Mouse (Mus musculus) lung, postnatal 10 days (tissue): ENCODE results near the gene Rangap1.

Experiments
- DNase-seq: peaks from one replicate; pipeline ENCODE4 v3.0.0; 2021

Gene Rangap1

GRCm38 (mm10) chr15:81693967-81694881, 51.1 kb downstream of the Rangap1 start:
- peak; percentile 89 for DNase-seq

- no peak for DNase-seq
Measured at GRCm38 (mm10) chr15:81693366-81693966, 51.9 kb downstream of the Rangap1 start.

GRCm38 (mm10) chr15:81680301-81680805, 65.0 kb downstream of the Rangap1 start:
- DNase-seq = no peak

DNA sequence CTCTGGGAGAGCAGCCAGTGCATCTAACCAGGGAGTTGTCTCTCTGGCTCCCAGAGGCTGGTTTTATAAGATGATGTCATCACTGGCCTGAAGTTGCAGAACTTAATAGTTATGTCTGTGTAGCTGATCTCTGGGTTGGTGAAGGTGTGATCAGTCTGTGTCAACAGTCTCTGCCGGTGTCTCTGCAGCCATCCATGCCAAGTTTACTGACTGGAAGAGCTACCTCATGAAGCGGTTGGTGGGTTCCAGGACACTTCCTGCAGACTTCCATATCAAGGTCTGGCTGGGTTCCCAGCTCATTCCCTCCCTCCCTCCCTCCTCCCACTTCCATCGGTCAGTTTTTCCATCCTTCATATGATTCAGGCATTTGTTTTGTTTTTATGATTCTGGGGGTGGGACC, 68.7 kb downstream of the Rangap1 start:
- DNase-seq = no peak

DNA sequence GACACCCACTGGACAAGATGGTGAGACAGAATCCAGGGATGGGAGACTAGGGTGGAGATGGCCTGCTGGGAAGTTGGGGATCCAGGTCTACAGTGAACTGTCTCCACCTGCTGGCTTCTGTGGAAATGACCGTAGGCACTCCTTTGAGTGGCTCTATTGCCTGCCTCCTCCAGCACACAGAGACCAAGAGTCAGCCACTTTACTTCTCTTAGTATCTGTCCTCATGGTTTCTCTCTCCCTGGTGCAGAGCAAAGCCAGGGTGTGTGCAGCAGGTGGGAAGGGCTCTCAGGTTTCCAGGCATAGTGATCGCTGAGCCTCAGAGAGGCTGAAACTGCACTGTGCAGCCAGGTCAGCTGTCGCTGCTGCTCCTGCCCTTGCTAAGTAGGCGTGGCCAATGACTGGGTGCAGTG, 75.1 kb downstream of the Rangap1 start:
- peak; percentile 60 for DNase-seq

DNA sequence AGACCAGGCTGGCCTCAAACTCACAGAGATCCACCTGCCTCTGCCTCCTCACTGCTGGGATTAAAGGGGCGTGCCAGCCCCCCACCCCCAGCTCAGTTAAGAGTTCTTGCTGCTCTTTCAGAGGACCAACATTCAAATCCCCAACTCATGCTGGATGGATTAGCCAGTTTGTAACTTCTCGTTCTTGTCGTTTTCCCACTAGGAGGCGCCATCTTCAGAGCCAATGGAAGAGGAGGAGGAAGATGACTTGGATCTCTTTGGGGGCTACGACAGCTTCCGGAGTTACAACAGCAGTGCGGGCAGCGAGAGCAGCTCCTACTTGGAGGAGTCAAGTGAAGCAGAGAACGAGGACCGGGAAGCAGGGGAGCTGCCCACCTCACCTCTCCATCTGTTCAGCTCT, 78.4 kb downstream of the Rangap1 start:
- no peak for DNase-seq

- peak; percentile 96 for DNase-seq
Measured at GRCm38 (mm10) chr15:81663697-81664561, 81.4 kb downstream of the Rangap1 start, which contains the start of gene L3mbtl2. Gene L3mbtl2, plus strand, starts transcription at chr15:81663889.

GRCm38 (mm10) chr15:81663281-81663680, 82.0 kb downstream of the Rangap1 start:
- DNase-seq = no peak

DNA sequence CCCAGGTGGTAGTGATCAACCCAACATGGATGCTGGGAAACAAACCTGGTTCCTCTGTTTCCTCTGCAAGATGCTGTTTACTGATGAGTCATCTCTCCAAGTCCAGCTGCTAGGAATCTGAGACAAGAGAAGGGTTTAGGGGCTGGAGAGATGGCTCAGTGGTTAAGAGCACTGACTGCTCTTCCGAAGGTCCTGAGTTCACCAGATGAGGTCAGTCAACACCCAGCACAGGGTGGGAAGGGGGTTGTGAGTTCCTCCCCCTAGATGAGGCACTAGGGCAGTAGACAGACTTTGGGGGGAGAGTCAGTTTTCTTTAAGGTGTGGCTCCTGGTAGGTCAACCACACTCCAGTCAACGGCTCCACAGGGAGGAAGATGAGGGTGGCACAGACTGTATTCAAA, 83.6 kb downstream of the Rangap1 start:
- no peak for DNase-seq
